Mouse (Mus musculus) thymus, adult 2 months (tissue): Measurements from ENCODE around the gene Sept8. TPM values are rescaled to one million over a fixed set of nuclear protein-coding genes. Genes with fewer than 3 reads are reported as not detected.

Source experiments
- DNase-seq: peaks from one replicate; pipeline ENCODE4 v3.0.0; 2021
- H3K27ac ChIP-seq: fragments of 200-500 bp; 2 replicates; pipeline ENCODE4 v1.5.1; 2012; ENCODE audit warnings: low read length, control low read depth; ENCODE audit not compliant: control insufficient read depth, insufficient read depth
- H3K27me3 ChIP-seq: fragments of 200-500 bp; 2 replicates; pipeline ENCODE4 v1.6.1; 2012; ENCODE audit warnings: mild to moderate bottlenecking, low read length, moderate library complexity, mixed read lengths; ENCODE audit not compliant: control insufficient read depth, insufficient read depth
- H3K36me3 ChIP-seq: fragments of 200-500 bp; 2 replicates; pipeline ENCODE4 v1.6.1; 2012; ENCODE audit warnings: mild to moderate bottlenecking, low read length, moderate library complexity; ENCODE audit not compliant: control insufficient read depth, insufficient read depth
- H3K4me1 ChIP-seq: fragments of 200-500 bp; replicated peaks from 2 replicates; pipeline ENCODE4 v1.6.1; 2012; ENCODE audit warnings: low read length; ENCODE audit not compliant: control insufficient read depth, insufficient read depth
- H3K4me3 ChIP-seq: fragments of 200-500 bp; 2 replicates; pipeline ENCODE4 v1.5.1; 2012; ENCODE audit warnings: mild to moderate bottlenecking, low read length, control low read depth, moderate library complexity; ENCODE audit not compliant: control insufficient read depth, insufficient read depth
- CTCF ChIP-seq: fragments of 200-500 bp; IDR thresholded peaks from 2 replicates; pipeline ENCODE4 v1.5.1; 2012; ENCODE audit warnings: mild to moderate bottlenecking, control low read depth, low read length, moderate library complexity, borderline replicate concordance; ENCODE audit not compliant: control insufficient read depth, poor library complexity, insufficient read depth; ENCODE audit errors: extremely low read depth
- POLR2A ChIP-seq: fragments of 200-500 bp; IDR thresholded peaks from 2 replicates; pipeline ENCODE4 v1.6.1; 2012; ENCODE audit warnings: mild to moderate bottlenecking, low read length, control low read depth, moderate library complexity; ENCODE audit not compliant: control insufficient read depth, poor library complexity, insufficient read depth; ENCODE audit errors: extremely low read depth
- WGBS: fragments of 180-500 bp; shearing (Covaris S2); methylation state at CpG from one replicate; pipeline ENCODE4 v1.1.7; 2018; 5-methylcytosine and 5-hydroxymethylcytosine counted together
- polyA plus RNA-seq: library from polyadenylated mRNA; depleted of rRNA; stranded (reverse); fragments of >200 nt; gene quantifications from 2 replicates; pipeline ENCODE4 v1.2.3, GENCODE M21; 2012

Gene Sept8
- polyA plus RNA-seq, 1 experiment: 11.5 TPM

- H3K4me1 ChIP-seq: peaks cover 8% of the 10 kb centered on the region
- no peak overlapping the region for H3K4me3 ChIP-seq
- H3K27me3 ChIP-seq: no peaks in the 10 kb centered on the region
- DNase-seq: no peak
- WGBS: 90% methylated on average over 3 of the region's 3 CpGs
- no peak overlapping the region for H3K27ac ChIP-seq
- H3K36me3 ChIP-seq: no peaks in the 10 kb centered on the region
- TF ChIP-seq POLR2A (no peak), CTCF (no peak)
Measured at GRCm38 (mm10) chr11:53493243-53493955, 25.7 kb upstream of the Sept8 start.

GRCm38 (mm10) chr11:53495417-53495816 is 23.6 kb upstream of the Sept8 start:
- peaks cover 8% of the 10 kb centered on the region for H3K4me1 ChIP-seq
- H3K27ac ChIP-seq: no peak overlapping the region
- no peaks in the 10 kb centered on the region for H3K27me3 ChIP-seq
- no peak overlapping the region for H3K4me3 ChIP-seq
- no peak for DNase-seq
- H3K36me3 ChIP-seq: no peaks in the 10 kb centered on the region
- TF ChIP-seq CTCF (no peak), POLR2A (no peak)
- WGBS: 94% methylated on average over 6 of the region's 6 CpGs

- TF ChIP-seq POLR2A (no peak), CTCF (no peak)
- peak; percentile 20 for DNase-seq
- Histone ChIP-seq H3K4me1 (peaks cover 8% of the 10 kb centered on the region), H3K4me3 (no peak overlapping the region), H3K27ac (peak overlapping the region; percentile 40; the same call in 1 of the 2 replicates), H3K27me3 (no peaks in the 10 kb centered on the region), H3K36me3 (no peaks in the 10 kb centered on the region)
- 3% methylated on average over 6 of the region's 6 CpGs for WGBS
Measured at GRCm38 (mm10) chr11:53496946-53497345, 22.1 kb upstream of the Sept8 start.

GRCm38 (mm10) chr11:53500569-53500968 is 18.5 kb upstream of the Sept8 start:
- Histone ChIP-seq H3K27ac (no peak overlapping the region), H3K4me3 (no peak overlapping the region), H3K4me1 (peaks cover 8% of the 10 kb centered on the region), H3K27me3 (no peaks in the 10 kb centered on the region), H3K36me3 (no peaks in the 10 kb centered on the region)
- TF ChIP-seq POLR2A: no peak
- no peak for TF ChIP-seq CTCF
- WGBS: 42% methylated on average over 11 of the region's 11 CpGs
- DNase-seq: no peak

- H3K4me1 ChIP-seq: peaks cover 3% of the 10 kb centered on the region
- H3K4me3 ChIP-seq: no peak overlapping the region
- no peaks in the 10 kb centered on the region for H3K27me3 ChIP-seq
- TF ChIP-seq POLR2A (no peak), CTCF (no peak)
- no peak overlapping the region for H3K27ac ChIP-seq
- no peaks in the 10 kb centered on the region for H3K36me3 ChIP-seq
- no peak for DNase-seq
- 64% methylated on average over 8 of the region's 8 CpGs for WGBS
Measured at GRCm38 (mm10) chr11:53502039-53502765, 16.9 kb upstream of the Sept8 start.

- Histone ChIP-seq H3K27me3 (no peaks in the 10 kb centered on the region), H3K36me3 (no peaks in the 10 kb centered on the region), H3K4me1 (no peaks in the 10 kb centered on the region), H3K4me3 (no peak overlapping the region), H3K27ac (no peak overlapping the region)
- TF ChIP-seq CTCF (no peak), POLR2A (no peak)
- no peak for DNase-seq
- WGBS: 86% methylated on average over 5 of the region's 5 CpGs
Measured at GRCm38 (mm10) chr11:53503738-53504137, 15.3 kb upstream of the Sept8 start.
